Mouse (Mus musculus) midbrain, embryonic 11.5 days (tissue): ENCODE data around the gene Rad52. TPM values are rescaled to one million over a fixed set of nuclear protein-coding genes. Genes with fewer than 3 reads are reported as not detected.

ENCODE experiments used
- polyA plus RNA-seq: library from polyadenylated mRNA; unstranded; fragments of >200 nt; fragmentation: Nextera tagmentation; extraction: Ambion mirVana; gene quantifications from 2 replicates; pipeline ENCODE4 v1.2.1, GENCODE M21; 2014

Rad52 gene
- polyA plus RNA-seq, 1 experiment from 2014 or later: 20.2 TPM

Other genes with a start within 250 kb of the Rad52 start
- 23.7 and 25.4 TPM in 2 replicates for gene Erc1, start 54.5 kb upstream of the Rad52 start, polyA plus RNA-seq
- gene Wnk1, start 136.0 kb downstream of the Rad52 start, polyA plus RNA-seq: 59.3 and 61.0 TPM in 2 replicates
- not detected in 2 replicates for gene Ninj2, start 190.7 kb downstream of the Rad52 start, polyA plus RNA-seq